Mouse (Mus musculus) thymus, postnatal 36 days (tissue): ENCODE results near the gene Foxs1.

ENCODE experiments used
- DNase-seq, 2 experiments: peaks; one replicate each; pipeline ENCODE4 v3.0.0; 2022; ENCODE audit warnings: mixed read lengths in 2 of 2

The Foxs1 gene

GRCm38 (mm10) chr2:152933048-152933447 lies at the start of gene Foxs1:
Gene Foxs1 (minus strand): TSS chr2:152933208.
- DNase-seq, result no peak

GRCm38 (mm10) chr2:152976991-152977390 lies 44.0 kb upstream of the Foxs1 start:
- DNase-seq, result no peak

- DNase-seq, result no peak
Observed at GRCm38 (mm10) chr2:152965555-152965954, 32.5 kb upstream of the Foxs1 start.

- DNase-seq, result peak; percentile 13 to 14
Observed at GRCm38 (mm10) chr2:152962091-152962793, 29.2 kb upstream of the Foxs1 start, which contains the start of gene Ttll9. Gene Ttll9 (plus strand): TSS chr2:152962485.

GRCm38 (mm10) chr2:152958116-152958515 lies 25.1 kb upstream of the Foxs1 start:
- no peak for DNase-seq

- no peak for DNase-seq
Observed at GRCm38 (mm10) chr2:152951850-152952720, 19.1 kb upstream of the Foxs1 start.

- peak; percentile 42 to 62 for DNase-seq
Observed at GRCm38 (mm10) chr2:152951065-152951849, 18.2 kb upstream of the Foxs1 start, which contains the start of gene Dusp15. Gene Dusp15 (minus strand): TSS chr2:152951698.

GRCm38 (mm10) chr2:152950358-152951064 lies 17.5 kb upstream of the Foxs1 start:
- no peak for DNase-seq

- no peak for DNase-seq
Observed at GRCm38 (mm10) chr2:152948438-152949020, 15.5 kb upstream of the Foxs1 start.

- no peak for DNase-seq
Observed at GRCm38 (mm10) chr2:152947098-152947497, 14.1 kb upstream of the Foxs1 start.

GRCm38 (mm10) chr2:152944013-152944412 lies 11.0 kb upstream of the Foxs1 start:
- no peak for DNase-seq

- no peak for DNase-seq
Observed at GRCm38 (mm10) chr2:152943568-152943967, 10.6 kb upstream of the Foxs1 start.

GRCm38 (mm10) chr2:152942898-152943515 lies 10.0 kb upstream of the Foxs1 start:
- DNase-seq, result no peak

GRCm38 (mm10) chr2:152941776-152942175 lies 8.8 kb upstream of the Foxs1 start:
- DNase-seq, result no peak

- DNase-seq, result no peak
Observed at GRCm38 (mm10) chr2:152941106-152941505, 8.1 kb upstream of the Foxs1 start.

- peak; percentile 35 to 56 for DNase-seq
Observed at GRCm38 (mm10) chr2:152939846-152940245, 6.8 kb upstream of the Foxs1 start.

- DNase-seq, result peak; percentile 23 to 37
Observed at GRCm38 (mm10) chr2:152933614-152934013, 606 bp upstream of the Foxs1 start.

GRCm38 (mm10) chr2:152931456-152932160 lies 1.4 kb downstream of the Foxs1 start:
- DNase-seq, result no peak

GRCm38 (mm10) chr2:152930276-152930675 lies 2.7 kb downstream of the Foxs1 start:
- DNase-seq, result no peak

- no peak for DNase-seq
Observed at GRCm38 (mm10) chr2:152928988-152929370, 4.0 kb downstream of the Foxs1 start.
